Mouse (Mus musculus): ENCODE results near the gene Ppil4.

The Ppil4 gene

GRCm38 (mm10) chr10:7824663-7825280 is 32.1 kb downstream of the Ppil4 start:
- in situ Hi-C loops (cut with MboI): no loop called here

DNA sequence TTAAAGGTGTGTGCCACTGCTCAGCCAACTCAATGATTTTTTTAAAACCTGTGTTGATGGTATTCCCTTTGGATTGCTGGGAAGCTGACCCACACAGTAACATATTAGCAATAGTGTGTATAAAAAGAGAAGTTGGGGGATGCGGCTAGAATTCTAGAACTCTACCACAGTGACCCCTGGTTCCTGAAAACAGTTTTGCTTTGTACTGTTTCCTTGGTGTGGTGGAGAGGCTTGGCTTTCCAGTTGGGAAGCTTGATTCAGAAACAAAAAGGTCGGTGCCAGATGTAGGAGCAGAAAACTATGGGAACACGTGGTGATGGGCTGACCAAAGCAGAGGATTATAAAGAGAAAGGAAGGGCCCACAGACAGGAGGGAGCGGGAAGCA is 32.6 kb downstream of the Ppil4 start:
- in situ Hi-C loops (cut with MboI): no loop called here

- in situ Hi-C loops (cut with MboI): no loop called here
These were observed 33.4 kb downstream of the Ppil4 start for GRCm38 (mm10) chr10:7826106-7826505.

- in situ Hi-C loops (cut with MboI): no loop called here
These were observed 39.5 kb downstream of the Ppil4 start, which contains the start of gene Zc3h12d for GRCm38 (mm10) chr10:7832171-7832676. Gene Zc3h12d, plus strand, starts transcription at chr10:7832470.

- in situ Hi-C loops (cut with MboI): no loop called here
These were observed 40.9 kb downstream of the Ppil4 start for GRCm38 (mm10) chr10:7833377-7834165.

- in situ Hi-C loops (cut with MboI): no loop called here
These were observed 42.1 kb downstream of the Ppil4 start for GRCm38 (mm10) chr10:7834671-7835225.

GRCm38 (mm10) chr10:7836902-7837301 is 44.2 kb downstream of the Ppil4 start:
- in situ Hi-C loops (cut with MboI): no loop called here

GRCm38 (mm10) chr10:7837446-7837845 is 44.8 kb downstream of the Ppil4 start:
- in situ Hi-C loops (cut with MboI): no loop called here

DNA sequence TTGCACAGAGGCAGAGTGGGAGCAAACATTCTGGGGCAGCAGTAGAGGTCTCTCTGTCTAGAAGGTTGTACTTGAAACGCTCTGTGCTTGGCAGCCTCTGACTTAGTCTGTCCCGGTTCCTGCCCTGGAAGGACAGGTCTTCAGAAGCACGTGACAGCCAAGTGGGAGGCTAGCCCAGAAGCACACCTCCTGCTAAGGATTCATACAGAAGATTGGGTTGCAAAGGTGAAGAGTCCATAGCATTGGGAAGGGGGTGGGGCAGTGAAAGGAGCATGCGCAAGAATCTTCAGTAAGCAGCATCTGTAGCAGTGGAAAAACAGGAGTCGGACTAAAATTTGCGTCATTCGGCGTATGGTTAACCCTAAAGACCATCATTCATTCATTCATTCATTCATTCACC is 45.3 kb downstream of the Ppil4 start:
- in situ Hi-C loops (cut with MboI): no loop called here

DNA sequence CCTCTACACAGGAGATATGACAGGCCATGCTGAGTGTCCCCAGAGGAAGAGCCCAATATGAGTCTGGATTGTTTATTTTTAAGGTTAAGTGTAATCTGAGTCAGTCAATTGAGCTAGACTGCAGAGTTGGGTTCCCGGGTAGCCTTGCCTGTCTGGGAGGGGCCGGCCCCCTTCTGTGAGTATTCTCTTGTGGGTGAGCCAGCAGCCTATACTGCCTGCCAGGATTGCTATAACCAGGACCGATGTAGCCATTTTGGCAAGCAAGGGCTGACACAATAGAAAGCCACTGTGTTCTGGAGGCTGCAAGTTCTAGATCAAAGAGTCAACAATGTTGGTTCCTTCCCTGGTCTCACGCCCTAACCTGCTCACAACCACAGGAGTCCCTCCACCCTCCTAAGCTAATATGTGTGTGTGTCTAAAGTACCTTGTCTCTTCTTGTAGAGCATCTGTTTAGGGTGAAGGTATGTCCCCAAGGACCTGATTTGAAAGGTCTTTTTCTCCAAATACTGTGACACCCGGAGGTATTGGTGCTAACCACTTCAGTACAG is 46.3 kb downstream of the Ppil4 start:
- in situ Hi-C loops (cut with MboI): no loop called here

GRCm38 (mm10) chr10:7839551-7840352 is 47.1 kb downstream of the Ppil4 start:
- in situ Hi-C loops (cut with MboI): no loop called here

DNA sequence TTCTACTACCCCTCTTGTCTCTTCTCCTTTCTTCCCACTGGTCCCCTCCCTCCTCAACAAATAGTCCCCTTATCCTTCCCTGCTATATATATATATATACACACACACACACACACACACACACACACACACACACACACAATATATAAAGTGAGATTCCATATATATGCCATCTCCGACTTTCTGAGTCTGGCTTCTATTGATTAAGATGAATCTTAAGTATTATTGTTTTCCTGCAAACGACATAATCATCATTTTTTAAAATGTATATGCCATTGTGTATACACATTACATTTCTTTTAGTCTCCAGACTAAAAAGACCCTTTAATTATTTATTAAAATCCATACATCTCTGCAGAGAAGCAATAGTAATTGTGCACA is 47.7 kb downstream of the Ppil4 start:
- in situ Hi-C loops (cut with MboI): no loop called here

DNA sequence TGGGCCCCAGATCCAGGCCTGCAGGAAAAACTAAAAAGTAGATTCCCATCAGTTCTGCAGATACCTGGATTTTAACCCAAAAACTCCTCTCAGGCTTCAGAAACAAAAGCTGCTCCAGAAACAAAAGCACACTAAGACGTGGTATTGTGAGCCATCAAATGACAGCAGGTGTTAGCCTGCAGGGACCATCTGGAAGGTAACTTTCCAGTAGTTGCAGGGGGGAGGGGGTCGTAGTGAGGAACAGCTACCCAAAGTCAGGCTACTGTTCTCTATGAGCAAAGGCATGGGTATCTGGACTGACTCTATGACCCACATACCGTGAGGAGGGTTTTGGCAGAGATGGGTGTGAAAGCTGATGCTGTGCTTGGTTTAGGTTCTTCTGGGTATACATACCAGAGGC is 48.1 kb downstream of the Ppil4 start:
- in situ Hi-C loops (cut with MboI): no loop called here

GRCm38 (mm10) chr10:7841571-7842080 is 48.9 kb downstream of the Ppil4 start:
- in situ Hi-C loops (cut with MboI): no loop called here

GRCm38 (mm10) chr10:7843181-7843580 is 50.5 kb downstream of the Ppil4 start:
- in situ Hi-C loops (cut with MboI): no loop called here

- in situ Hi-C loops (cut with MboI): no loop called here
These were observed 51.5 kb downstream of the Ppil4 start for GRCm38 (mm10) chr10:7844161-7844560.

GRCm38 (mm10) chr10:7845136-7845535 is 52.4 kb downstream of the Ppil4 start:
- in situ Hi-C loops (cut with MboI): no loop called here

DNA sequence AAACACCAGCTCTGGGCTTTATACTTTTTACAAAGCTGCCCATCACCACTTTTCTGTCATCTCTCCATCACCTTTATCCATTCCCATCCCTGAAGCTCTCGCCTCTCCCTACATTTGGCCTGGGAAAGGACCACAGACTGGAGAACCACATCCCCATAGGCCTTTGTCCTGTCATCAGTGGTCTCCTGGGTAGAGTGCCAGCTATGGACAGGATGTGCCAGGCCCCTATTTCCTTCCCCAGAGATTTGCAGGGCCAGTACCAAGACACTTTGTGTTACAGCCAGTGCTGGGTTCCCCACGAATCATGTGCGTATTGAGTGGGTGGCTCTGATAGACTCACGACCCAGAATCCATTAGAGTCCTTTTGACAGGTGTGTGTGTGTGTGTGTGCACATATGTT is 53.3 kb downstream of the Ppil4 start:
- in situ Hi-C loops (cut with MboI): no loop called here

DNA sequence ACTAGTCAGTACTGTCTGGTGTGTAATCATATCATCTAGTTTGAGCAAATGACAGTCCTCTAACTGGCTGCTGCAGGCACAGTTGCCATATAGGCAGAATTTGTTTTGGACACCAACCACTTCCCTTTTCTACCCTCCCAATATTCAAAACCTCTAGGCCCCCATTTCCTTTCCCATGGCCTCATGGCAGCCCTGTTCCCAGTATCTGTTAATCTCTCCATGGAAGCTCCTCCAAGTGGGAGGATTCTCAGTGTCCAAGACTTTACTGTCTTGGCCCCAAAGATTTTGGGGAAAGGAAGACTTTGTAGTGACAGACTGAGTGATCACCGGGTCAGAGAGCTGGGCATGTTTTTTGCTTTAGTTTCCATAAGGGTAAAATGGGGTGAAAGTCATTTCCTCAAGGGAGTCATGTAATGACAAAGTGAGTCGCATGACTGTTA is 54.5 kb downstream of the Ppil4 start:
- in situ Hi-C loops (cut with MboI): no loop called here

GRCm38 (mm10) chr10:7851891-7852290 is 59.2 kb downstream of the Ppil4 start:
- in situ Hi-C loops (cut with MboI): no loop called here

DNA sequence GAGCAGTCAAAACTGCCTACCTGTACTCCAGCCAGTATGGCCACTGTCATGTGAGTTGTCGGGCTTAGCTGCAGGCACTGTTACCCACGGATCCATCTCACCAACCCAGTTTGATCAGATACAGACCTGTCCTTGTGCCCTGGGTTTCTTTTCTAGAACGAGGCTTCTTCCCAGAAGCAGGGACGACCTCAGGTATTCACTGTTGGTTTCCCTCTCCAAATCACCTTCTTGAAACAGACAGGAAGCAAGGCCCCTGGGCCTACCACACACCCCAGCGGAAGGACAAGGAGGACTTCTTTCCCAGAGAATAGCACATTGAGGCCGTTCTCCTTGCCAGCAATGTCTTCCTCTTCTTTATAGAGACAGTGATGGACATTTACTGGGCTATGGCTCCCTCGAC is 67.8 kb downstream of the Ppil4 start:
- in situ Hi-C loops (cut with MboI): no loop called here
